Mouse (Mus musculus) CH12F3 (cell line): ENCODE data around the gene Dennd2a.

ENCODE experiments used
- in situ Hi-C: fragments of 300-500 bp; cut with MboI; formaldehyde crosslinking; loops from 2 replicates; pipeline ENCODE4 v1.14.3; 2020; ENCODE audit warnings: low sequenced_read_pairs

The Dennd2a gene

DNA sequence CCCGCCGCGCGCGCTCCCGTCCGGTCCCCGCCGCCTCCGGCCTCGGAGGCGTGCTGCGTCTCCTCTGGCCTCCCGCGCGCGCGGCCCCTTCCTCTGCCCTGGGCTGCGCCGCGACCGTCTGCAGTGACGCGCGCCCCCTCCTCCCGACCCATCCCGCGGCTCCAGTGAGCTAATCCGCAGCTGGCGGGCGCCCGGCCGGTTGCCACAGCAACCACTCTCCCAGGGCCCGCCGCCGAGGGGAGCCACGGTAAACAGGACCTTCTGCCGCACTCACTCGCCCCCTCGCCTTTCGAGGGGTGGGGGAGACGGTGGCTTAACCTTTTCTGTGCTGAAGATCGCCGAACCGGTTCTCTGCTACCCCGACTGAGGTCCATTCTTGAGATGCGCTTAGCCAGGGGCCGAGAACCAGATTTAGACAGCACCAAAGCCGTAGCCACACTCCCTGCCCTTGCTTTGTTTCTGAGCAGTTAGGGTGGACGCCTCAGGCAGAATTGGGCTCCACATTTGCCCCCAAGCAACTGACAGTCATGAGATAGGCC is at the start of gene Dennd2a:
Gene Dennd2a, minus strand, starts transcription at position 145 of the 539 bp plus-strand sequence.
- in situ Hi-C loops: no loop called here

DNA sequence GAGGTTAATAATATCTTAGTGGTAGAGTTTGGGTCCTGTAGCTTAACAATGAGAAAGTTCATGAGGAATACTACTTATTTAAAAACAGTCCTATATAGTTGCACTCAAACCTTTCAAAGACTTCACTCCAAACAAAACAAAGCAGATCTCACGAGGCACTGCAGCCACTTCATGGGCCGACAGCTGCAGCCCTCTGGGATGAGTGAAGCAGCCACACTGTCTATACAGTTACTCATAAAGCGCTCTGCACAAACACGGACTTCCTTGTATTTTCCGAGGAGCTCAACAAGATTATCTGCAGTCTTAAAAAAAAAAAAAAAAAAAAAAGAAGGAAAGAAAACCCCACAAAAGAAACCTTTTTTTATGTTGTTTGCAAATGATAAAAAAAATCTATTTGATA is 49.7 kb upstream of the Dennd2a start:
- in situ Hi-C loops: loop anchor here (10.0 kb wide), 1 partner anchor 167 kb away; no protein-coding TSS in a partner anchor

DNA sequence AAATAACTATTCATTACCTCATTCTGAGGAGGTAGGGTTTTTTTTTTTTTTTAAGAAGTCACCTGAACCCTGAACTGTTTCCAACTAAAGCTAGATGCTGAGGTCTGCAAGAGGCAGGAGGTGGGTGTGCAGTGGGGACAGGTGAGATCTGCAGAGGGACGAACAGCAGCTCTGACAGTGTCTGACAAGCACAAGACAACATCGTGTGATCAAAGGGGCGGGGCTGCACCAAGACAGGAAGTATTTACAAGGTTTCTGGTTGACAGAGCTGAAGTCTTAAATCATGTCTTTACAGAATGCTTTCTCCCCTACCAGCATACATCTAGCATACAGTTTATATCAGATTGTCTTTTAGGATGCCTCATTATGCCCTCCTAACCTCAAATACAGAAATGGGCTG is 49.2 kb upstream of the Dennd2a start:
- in situ Hi-C loops: loop anchor here (10.0 kb wide), 1 partner anchor 168 kb away; no protein-coding TSS in a partner anchor

DNA sequence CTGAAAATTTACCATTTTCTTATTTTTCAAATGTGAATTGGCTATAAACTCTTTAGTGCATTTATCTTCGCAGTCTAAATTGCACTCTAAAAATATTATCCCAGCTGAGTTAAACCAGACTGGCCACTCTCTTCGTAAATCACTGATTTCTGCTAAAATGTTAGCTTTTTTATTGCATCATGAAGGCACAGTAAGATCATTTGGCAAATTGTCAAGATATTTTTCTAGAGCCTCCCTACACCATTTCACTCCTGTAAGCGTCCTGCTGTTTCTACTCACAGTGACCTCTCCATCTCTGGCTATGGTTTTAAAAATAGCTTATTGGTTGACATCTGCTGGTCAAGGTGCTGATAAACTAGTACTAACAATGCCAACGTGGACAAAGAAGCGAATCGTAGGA is 48.4 kb upstream of the Dennd2a start:
- in situ Hi-C loops: loop anchor here (10.0 kb wide), 1 partner anchor 169 kb away; no protein-coding TSS in a partner anchor

DNA sequence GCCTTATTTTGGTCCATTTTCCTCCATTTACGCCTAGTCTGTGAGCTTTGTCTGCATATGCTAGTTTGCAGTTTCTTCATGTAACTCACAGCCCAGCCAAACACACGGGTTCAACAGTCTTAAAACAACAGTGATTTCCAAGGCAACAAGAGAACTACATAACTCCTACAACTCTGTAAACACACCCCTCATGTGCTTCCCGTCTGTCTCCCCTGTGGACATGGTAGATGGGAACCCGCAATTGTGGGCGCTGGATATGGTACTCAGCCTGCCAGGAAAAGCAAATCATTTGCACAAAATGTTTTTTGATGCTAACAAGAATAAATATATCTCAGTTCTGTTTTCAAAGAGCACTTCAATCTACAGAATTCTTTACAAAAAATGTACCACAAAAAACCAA is 46.9 kb upstream of the Dennd2a start:
- in situ Hi-C loops: loop anchor here (10.0 kb wide), 1 partner anchor 170 kb away; no protein-coding TSS in a partner anchor

DNA sequence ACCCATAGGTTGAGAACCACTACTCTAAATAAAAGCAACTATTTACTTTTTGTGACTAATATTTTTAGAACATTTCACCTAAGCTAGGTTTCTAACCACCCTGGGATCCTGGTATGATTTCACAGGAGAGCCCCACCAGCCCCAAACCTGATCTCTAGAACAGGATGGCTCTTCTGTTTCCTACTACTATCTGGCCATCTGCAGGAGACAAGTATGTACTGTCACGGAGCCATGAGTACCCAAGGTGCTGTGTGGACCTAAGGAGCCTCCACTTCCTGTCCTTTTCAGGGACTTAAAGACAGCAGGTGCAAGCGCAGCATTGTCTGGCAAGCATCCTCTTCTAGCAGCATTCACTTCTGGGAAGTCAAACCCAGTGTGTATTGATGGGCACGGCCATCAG is 44.2 kb upstream of the Dennd2a start:
- in situ Hi-C loops: loop anchor here (10.0 kb wide), 1 partner anchor 173 kb away; no protein-coding TSS in a partner anchor

DNA sequence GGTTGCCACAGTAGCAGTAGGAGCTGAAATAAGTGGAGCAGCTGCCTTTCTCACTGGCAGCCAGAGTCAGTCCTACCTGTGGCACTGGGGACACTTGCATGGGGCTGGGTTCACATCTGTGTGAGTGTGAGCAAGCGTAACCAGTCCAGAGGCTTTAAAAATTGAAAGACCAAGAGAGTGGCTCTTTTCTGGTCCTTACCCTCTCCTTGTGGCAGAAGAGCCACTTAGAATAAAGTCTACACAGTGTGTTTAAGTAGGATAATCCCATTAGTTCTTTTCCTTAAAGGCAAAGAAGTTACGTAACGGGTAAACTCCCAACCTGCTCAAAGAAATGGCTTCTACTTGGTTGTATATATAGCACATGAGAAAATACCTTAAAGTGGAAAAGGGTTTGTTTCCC is 43.2 kb upstream of the Dennd2a start:
- in situ Hi-C loops: loop anchor here (10.0 kb wide), 1 partner anchor 174 kb away; no protein-coding TSS in a partner anchor

DNA sequence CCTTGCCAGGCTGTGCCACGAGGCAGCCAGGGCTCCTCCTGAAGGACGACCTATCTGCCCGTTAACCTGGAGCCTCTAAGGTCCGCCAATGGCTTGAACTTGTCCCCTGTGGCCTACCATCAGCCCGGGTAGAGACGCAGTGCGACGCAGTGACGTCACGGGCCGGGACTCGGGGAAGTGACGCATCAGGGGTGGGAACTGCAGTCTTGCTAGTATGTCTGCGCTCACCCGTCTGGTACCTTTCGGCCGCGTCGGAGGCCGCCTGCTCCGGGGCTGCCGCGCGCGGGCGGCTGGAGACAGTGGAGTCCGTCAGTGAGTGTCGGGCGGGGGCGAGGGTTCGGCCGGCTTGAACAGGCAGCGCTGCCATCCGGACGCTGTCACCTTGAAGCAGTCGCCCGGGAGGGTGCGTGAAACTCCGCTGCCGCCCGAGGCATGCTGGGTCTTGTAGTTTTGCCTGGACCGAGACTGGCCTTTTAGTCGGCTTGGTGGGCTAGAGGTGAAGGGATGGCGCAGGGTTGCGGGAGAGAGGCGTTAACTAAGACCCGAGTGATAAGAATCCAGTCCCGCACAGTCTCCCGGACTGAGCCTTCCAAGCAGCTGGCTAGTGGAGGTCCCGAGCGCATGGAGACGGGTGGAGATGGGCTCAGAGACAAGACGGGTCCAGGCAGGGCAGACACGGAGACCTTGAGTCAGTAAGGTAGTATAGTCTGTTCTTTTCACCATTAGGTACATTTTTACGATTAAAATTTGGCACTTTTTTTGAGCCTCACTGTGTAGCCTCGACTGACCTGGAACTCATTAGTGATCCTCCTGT is 34.9 kb upstream of the Dennd2a start, which contains the start of gene Ndufb2:
Gene Ndufb2, plus strand, starts transcription at position 174 of the 814 bp plus-strand sequence.
- in situ Hi-C loops: no loop called here

DNA sequence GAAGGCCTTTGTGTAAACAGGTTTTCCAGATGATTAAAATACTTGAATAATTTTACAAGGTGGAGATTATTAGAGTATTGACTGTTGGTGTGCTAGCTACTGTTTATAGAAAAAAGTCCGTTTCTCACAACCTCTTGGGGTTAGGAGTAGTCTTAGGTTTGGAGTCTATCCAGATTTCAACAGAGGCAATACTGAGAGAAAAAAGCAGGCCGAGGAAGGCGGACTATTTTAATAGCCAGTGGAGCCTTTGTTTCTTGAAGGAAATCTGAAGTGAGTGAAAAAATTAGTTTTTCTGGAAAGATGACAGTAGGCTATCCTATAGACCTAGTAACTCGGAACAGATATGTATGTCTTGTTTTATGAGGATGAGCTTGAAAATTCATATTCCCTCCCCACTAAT is 33.8 kb upstream of the Dennd2a start:
- in situ Hi-C loops: no loop called here

DNA sequence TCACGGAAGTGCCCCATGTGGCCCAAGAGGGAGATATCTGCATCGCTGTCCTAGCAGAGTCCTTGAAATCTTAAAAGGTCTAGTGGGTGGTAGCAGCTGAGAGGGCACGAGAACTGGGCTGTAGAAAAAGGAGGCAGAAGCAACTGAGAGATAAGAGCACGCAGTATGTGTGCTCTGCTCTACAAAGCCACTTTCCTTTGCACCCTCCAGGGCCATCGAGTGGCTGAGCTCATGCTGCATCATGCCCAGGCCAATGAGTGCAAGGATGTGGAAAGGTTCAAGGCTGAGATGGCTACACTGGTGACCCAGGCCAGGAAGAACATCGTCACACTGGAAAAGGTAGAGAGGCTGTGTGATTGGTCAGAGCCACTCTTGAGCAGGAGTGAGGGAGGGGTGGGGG is 27.9 kb upstream of the Dennd2a start, which contains the start of gene Gm42420:
Gene Gm42420, plus strand, starts transcription at position 237 of the 400 bp plus-strand sequence.
- in situ Hi-C loops: no loop called here

DNA sequence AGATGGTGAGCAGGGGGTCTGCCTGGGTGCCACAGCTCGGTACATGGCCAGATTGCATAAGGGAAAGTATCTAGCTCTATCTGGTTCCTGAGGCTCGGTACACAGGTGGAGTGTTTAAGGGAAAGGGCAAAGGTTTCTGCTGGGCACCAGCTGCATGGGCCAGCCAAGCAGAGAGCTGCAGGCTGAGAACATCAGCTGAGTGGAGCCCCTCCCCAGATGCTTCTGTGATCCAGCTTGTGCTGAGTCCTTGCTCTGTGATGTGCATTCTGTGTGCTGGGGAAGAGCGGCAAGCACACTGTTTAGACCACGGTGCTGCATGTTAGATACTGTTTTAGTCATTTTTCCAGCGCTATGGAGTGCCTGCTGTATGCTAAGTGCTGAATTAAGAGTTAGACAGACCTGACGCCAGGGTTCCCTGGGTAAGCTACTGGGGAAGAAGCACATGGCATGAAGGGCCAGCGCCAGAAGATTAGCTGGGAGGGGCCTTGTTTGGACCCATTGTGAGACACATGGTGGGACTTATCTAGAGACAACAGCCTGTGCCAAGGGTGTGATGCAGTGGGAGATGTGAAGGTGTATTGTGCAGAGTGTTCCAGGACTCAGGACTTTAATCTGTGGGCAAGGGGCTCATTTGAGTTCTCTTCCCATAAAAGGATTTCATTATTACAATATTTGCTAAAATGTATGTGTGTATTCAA is 23.6 kb upstream of the Dennd2a start:
- in situ Hi-C loops: no loop called here

DNA sequence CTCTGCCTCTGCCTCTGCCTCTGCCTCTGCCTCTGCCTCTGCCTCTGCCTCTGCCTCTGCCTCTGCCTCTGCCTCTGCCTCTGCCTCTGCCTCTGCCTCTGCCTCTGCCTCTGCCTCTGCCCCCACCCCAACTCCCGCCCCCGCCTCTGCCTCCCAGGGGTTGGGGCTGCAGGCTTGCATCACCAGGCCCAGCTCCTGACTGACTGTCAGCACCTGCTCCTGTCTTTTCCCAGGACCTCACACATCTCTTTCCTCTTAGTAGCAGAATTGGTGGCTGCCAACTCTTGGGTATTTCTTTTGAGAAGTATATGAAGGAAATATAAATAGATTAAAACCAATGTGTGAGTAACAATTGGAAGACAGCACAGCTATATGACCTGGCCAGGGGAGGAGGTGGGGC is 22.9 kb upstream of the Dennd2a start:
- in situ Hi-C loops: no loop called here

DNA sequence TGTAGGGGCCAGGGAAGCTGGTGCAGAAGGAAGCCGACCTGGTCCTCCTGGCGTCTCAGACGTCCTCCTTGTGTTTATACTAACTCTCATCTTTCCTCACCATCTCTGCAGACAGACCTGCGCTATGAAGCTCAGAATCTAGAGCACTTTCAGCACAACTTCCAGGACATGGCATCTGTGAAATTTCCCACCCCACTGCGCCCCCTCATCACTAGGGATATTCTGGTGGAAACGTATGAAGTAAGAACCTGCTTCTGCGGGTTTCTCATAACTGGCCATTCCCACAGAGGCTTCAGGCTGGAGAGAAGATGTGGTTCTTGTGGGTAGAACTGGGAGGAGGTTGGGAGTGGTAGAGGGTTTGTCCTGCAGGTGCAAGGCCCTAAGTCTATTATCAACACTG is 21.9 kb upstream of the Dennd2a start:
- in situ Hi-C loops: no loop called here

DNA sequence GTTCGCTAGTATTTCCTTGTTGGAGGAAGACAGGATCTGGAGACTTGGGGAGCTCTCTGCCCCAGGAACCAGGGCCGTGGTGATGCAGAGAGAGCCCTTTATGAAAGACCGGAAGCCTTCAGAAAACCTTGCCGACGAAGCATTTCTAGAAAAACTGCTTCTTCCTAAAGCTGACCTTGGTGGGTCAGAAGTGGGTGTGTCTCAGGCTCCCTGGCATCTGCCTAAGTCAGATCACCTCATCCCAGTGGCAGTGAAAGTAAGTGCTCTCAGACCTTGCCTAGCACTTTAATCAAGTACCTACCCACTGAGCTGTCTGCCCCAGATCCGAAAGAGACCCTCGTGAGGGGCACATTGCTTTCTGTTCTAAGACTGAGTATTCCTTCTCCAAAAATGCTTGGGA is 17.3 kb upstream of the Dennd2a start:
- in situ Hi-C loops: no loop called here

DNA sequence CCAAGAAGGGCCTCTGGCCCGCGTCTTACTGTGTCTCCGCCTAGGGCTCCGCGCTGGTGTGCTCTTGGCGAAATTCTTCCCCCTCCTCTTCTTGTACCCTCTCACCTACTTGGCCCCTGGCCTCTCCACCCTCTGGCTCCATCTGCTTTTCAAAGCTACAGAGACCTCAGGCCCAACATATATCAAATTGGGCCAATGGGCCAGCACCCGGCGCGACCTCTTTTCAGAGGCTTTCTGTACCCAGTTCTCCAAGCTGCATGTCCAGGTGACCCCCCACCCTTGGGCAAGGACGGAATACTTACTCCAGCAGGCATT is 16.8 kb upstream of the Dennd2a start:
- in situ Hi-C loops: no loop called here

DNA sequence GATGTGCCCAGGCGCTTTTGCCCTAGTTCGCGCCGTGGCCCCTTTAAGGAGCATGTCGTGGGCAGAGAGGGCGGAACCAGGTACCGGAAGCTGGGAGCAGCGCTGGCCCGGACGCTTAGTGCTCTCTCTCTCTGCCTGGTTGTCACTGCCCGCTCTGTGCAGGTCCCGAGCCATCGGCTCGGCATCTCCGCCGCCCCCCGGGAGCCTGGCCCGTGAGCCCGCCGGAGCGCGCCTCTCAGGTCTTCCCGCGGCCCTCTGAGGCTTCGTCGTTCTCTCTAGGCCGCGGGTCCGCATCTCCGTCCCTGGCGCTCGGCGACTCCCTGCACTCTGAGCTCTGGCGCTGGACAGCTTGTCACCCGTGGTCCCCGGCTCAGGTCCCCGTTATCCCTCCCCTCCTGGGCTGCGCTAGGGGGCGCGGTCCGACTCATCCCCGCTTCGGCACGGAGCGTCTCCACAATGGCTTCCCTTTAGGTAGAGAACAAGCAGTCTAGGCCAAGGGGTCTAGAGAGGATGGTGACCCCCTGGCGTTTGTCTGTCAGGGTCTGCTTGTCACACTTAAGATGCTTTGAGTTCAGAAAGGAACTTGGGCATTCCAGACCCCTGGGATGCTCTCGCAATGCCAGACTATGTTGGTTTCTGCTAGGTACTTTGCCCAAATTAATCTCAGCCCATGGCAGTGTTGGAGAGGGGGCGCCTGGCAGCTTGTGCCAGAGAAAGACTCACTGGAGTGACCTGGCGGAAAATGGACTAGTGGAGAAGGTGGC is 16.3 kb upstream of the Dennd2a start, which contains the start of gene Adck2:
Gene Adck2, plus strand, starts transcription at position 83 of the 764 bp plus-strand sequence.
- in situ Hi-C loops: no loop called here

DNA sequence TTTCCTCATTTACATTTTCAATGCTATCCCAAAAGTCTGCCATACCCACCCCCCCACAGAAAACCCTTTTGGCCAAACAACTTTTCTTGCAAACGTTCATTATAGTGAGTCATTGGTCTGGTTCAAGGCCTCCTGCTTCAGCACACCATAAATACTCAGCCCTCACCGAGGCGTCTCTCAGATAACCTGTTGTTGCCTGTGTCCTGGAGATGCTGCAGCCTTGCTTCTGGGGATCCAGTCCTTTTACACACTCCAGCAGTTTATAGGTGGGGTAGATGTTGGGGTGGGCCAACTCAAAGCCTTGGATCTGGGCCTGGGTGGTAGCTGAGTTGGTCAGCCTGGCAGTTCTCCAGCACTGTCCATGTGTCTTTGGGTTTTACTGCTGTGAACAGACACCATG is 12.8 kb upstream of the Dennd2a start:
- in situ Hi-C loops: no loop called here

DNA sequence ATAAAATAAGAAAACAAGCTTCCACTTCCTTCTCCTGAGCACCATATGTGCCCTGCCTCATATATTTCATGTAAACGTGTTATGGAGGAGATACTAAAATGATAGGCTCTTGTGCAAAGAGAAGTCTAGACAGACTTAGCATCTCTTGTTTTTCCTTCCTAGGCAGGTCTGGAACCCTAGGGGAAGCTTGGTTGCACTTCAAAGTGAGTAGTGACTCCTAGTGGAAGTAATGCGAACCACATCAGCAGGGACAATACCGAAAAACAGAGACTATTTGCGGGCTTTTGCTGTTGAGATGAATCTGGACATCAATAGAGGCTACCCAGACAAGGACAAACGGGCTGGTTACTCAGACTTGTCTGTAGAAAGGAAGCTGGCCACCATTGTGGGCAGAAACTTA is 9.9 kb upstream of the Dennd2a start:
- in situ Hi-C loops: no loop called here

DNA sequence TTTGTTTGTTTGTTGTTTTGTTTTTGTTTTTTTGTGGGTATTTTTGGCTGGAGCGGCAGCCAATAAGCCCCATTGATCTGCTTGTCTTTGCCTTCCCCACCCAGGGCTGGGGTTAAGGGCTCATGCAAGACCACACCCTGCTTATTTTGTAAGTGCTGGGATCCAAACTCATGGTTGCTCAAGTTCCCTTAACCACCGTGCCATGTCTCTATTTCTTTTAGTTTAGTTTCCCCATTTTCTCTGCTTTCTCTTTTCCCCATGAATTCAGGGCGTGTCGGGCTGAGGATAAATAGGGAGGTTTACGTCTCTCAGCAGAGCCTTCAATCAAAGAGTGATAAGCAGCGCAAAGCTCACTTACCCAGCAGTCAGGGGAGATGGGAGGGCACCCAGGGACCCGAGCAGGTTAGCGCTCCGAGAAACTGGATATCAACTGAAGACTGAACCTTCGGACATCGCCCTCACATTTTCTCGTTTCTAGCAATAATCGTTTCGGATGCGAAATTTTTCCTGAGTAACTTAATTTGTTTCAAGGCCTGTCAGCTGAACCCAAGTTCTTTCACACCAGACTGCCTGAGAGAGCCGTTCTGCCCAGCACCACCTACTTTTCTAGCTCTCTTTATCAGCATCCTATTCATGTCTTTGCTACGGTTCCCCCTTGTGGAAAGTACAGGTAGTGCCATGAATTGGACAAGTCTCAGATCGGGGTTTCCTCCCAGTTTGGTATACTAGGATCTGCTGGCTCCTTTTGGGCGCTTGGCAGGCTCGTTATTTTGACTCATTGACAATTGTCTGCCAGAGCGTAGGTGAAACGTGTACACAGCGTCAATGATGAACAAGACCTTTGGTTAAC is 4.7 kb upstream of the Dennd2a start:
- in situ Hi-C loops: loop anchor here (5.0 kb wide), 1 partner anchor 95 kb away; no protein-coding TSS in a partner anchor
